Mouse (Mus musculus) spleen, adult 2 months (tissue): ENCODE data around the gene Phyhipl.

Experiments
- CTCF ChIP-seq: fragments of 200-500 bp; IDR thresholded peaks from 2 replicates; pipeline ENCODE4 v1.5.1; 2011; ENCODE audit warnings: mild to moderate bottlenecking, inconsistent platforms; ENCODE audit not compliant: insufficient read depth, insufficient read length, insufficient replicate concordance; ENCODE audit errors: extremely low read depth
- POLR2A ChIP-seq: fragments of 200-500 bp; IDR thresholded peaks from 2 replicates; pipeline ENCODE4 v1.6.1; 2011; ENCODE audit warnings: low read depth, low read length, inconsistent platforms

DNA sequence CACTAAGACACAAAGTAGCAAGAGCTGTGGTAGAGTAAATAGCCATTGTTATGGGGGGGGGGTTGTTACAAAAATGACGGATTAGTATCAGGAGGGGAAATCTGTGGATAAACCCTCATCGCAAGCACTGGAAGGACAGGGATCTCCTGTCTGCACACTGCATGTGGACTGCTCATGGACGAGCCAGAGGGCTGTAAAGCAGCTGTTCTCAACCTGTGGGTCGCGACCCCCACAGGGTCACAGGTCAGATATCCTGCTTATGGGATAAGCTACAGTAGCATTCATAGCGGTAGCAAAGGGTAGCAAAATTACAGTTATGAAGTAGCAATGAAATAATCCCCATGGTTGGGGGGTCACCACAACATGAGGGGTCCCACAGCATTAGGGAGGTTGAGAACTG is 39.4 kb downstream of the Phyhipl start:
- TF ChIP-seq POLR2A = no peak
- no peak for TF ChIP-seq CTCF
